Mouse (Mus musculus) neutrophil, adult 59 days (primary cell): ENCODE data around the gene Clec16a. TPM values are rescaled to one million over a fixed set of nuclear protein-coding genes. Genes with fewer than 3 reads are reported as not detected.

Experiments used
- total RNA-seq, 2 experiments: library from RNA; stranded (reverse); gene quantifications; 1 replicate in 1 of 2; 2 replicates in 1 of 2; pipeline ENCODE4 v1.2.4; 2023

Gene Clec16a
- total RNA-seq: 10 to 100 TPM; 29.0 to 30.7 TPM

GRCm38 (mm10) chr16:10544995-10545622, at the start of gene Clec16a:
Gene Clec16a (plus strand): TSS chr16:10545339.

GRCm38 (mm10) chr16:10542698-10543365, 2.3 kb upstream of the Clec16a start, which contains the start of gene Dexi:
Gene Dexi (minus strand): TSS chr16:10543054.

GRCm38 (mm10) chr16:10785371-10786231, 240.5 kb downstream of the Clec16a start, which contains the start of gene Socs1:
Gene Socs1 (minus strand): TSS chr16:10785536.

GRCm38 (mm10) chr16:10788271-10788670, 243.1 kb downstream of the Clec16a start, which contains the start of gene Tnp2:
Gene Tnp2 (minus strand): TSS chr16:10788660.

GRCm38 (mm10) chr16:10790702-10791101, 245.6 kb downstream of the Clec16a start, which contains the start of gene Prm3:
Gene Prm3 (minus strand): TSS chr16:10790914.

Other genes starting within 250 kb of the Clec16a start
- not detected for gene Emp2, start 231.4 kb upstream of the Clec16a start, total RNA-seq
- not detected for gene Tekt5, start 149.8 kb upstream of the Clec16a start, total RNA-seq
- 10 to 100 TPM; 17.9 to 19.6 TPM for gene Nubp1, start 133.4 kb upstream of the Clec16a start, total RNA-seq
- gene Tvp23a, start 98.0 kb upstream of the Clec16a start, total RNA-seq: not detected
- gene Ciita, start 65.3 kb upstream of the Clec16a start, total RNA-seq: 1 to 10 TPM; 3.7 to 5.2 TPM
- 1 to 10 TPM; 4.8 to 6.2 TPM for gene Dexi, start 2.3 kb upstream of the Clec16a start, total RNA-seq
- gene Socs1, start 240.2 kb downstream of the Clec16a start, total RNA-seq: 1 to 10 TPM; 2.4 to 3.4 TPM
- gene Tnp2, start 243.3 kb downstream of the Clec16a start, total RNA-seq: not detected
- not detected for gene Prm3, start 245.6 kb downstream of the Clec16a start, total RNA-seq